Mouse (Mus musculus): ENCODE data around the gene Ghdc. TPM values are rescaled to one million over a fixed set of nuclear protein-coding genes. Genes with fewer than 3 reads are reported as not detected.

Ghdc gene
- polyA plus RNA-seq, 1 experiment: 7.7 TPM

- DNase-seq (ENCODE audit: low read depth): peak; percentile 79
- TF ChIP-seq POLR2A (IDR thresholded peaks at IDR 0.05; ENCODE audit: borderline replicate concordance, extremely low read depth, insufficient read depth, insufficient read length, poor library complexity, severe bottlenecking) (no peak), CTCF (IDR thresholded peaks at IDR 0.05; ENCODE audit: borderline replicate concordance, extremely low read depth, insufficient read depth, insufficient read length) (peak; percentile 71)
Observed at GRCm38 (mm10) chr11:100745085-100745484, 25.7 kb downstream of the Ghdc start.

GRCm38 (mm10) chr11:100741348-100741747 lies 29.4 kb downstream of the Ghdc start:
- no peak for TF ChIP-seq POLR2A (IDR thresholded peaks at IDR 0.05; ENCODE audit: borderline replicate concordance, extremely low read depth, insufficient read depth, insufficient read length, poor library complexity, severe bottlenecking)
- TF ChIP-seq CTCF (IDR thresholded peaks at IDR 0.05; ENCODE audit: borderline replicate concordance, extremely low read depth, insufficient read depth, insufficient read length): no peak
- no peak for DNase-seq (ENCODE audit: low read depth)

GRCm38 (mm10) chr11:100738749-100739148 lies 32.0 kb downstream of the Ghdc start:
- TF ChIP-seq CTCF (IDR thresholded peaks at IDR 0.05; ENCODE audit: borderline replicate concordance, extremely low read depth, insufficient read depth, insufficient read length): no peak
- no peak for TF ChIP-seq POLR2A (IDR thresholded peaks at IDR 0.05; ENCODE audit: borderline replicate concordance, extremely low read depth, insufficient read depth, insufficient read length, poor library complexity, severe bottlenecking)
- no peak for DNase-seq (ENCODE audit: low read depth)

- peak; percentile 100 for DNase-seq (ENCODE audit: low read depth)
- TF ChIP-seq CTCF (IDR thresholded peaks at IDR 0.05; ENCODE audit: borderline replicate concordance, extremely low read depth, insufficient read depth, insufficient read length) (no peak), POLR2A (IDR thresholded peaks at IDR 0.05; ENCODE audit: borderline replicate concordance, extremely low read depth, insufficient read depth, insufficient read length, poor library complexity, severe bottlenecking) (peak; percentile 26; the same call in 1 of the 2 replicates)
Observed at GRCm38 (mm10) chr11:100738066-100738604, 32.6 kb downstream of the Ghdc start, which contains the start of gene Rab5c. TSS of gene Rab5c (minus strand) at chr11:100738215.

- TF ChIP-seq CTCF (IDR thresholded peaks at IDR 0.05; ENCODE audit: borderline replicate concordance, extremely low read depth, insufficient read depth, insufficient read length) (no peak), POLR2A (IDR thresholded peaks at IDR 0.05; ENCODE audit: borderline replicate concordance, extremely low read depth, insufficient read depth, insufficient read length, poor library complexity, severe bottlenecking) (no peak)
- DNase-seq (ENCODE audit: low read depth): no peak
Observed at GRCm38 (mm10) chr11:100737105-100737733, 33.5 kb downstream of the Ghdc start.

- TF ChIP-seq CTCF (IDR thresholded peaks at IDR 0.05; ENCODE audit: borderline replicate concordance, extremely low read depth, insufficient read depth, insufficient read length): no peak
- TF ChIP-seq POLR2A (IDR thresholded peaks at IDR 0.05; ENCODE audit: borderline replicate concordance, extremely low read depth, insufficient read depth, insufficient read length, poor library complexity, severe bottlenecking): no peak
- DNase-seq (ENCODE audit: low read depth): no peak
Observed at GRCm38 (mm10) chr11:100736746-100737080, 34.0 kb downstream of the Ghdc start.

- DNase-seq (ENCODE audit: low read depth): no peak
- no peak for TF ChIP-seq POLR2A (IDR thresholded peaks at IDR 0.05; ENCODE audit: borderline replicate concordance, extremely low read depth, insufficient read depth, insufficient read length, poor library complexity, severe bottlenecking)
- TF ChIP-seq CTCF (IDR thresholded peaks at IDR 0.05; ENCODE audit: borderline replicate concordance, extremely low read depth, insufficient read depth, insufficient read length): no peak
Observed at GRCm38 (mm10) chr11:100735954-100736745, 34.6 kb downstream of the Ghdc start.

GRCm38 (mm10) chr11:100735134-100735865 lies 35.5 kb downstream of the Ghdc start:
- no peak for DNase-seq (ENCODE audit: low read depth)
- TF ChIP-seq CTCF (IDR thresholded peaks at IDR 0.05; ENCODE audit: borderline replicate concordance, extremely low read depth, insufficient read depth, insufficient read length) (no peak), POLR2A (IDR thresholded peaks at IDR 0.05; ENCODE audit: borderline replicate concordance, extremely low read depth, insufficient read depth, insufficient read length, poor library complexity, severe bottlenecking) (no peak)

- TF ChIP-seq POLR2A (IDR thresholded peaks at IDR 0.05; ENCODE audit: borderline replicate concordance, extremely low read depth, insufficient read depth, insufficient read length, poor library complexity, severe bottlenecking) (no peak), CTCF (IDR thresholded peaks at IDR 0.05; ENCODE audit: borderline replicate concordance, extremely low read depth, insufficient read depth, insufficient read length) (no peak)
- no peak for DNase-seq (ENCODE audit: low read depth)
Observed at GRCm38 (mm10) chr11:100730477-100731205, 40.1 kb downstream of the Ghdc start.

- DNase-seq (ENCODE audit: low read depth): no peak
- TF ChIP-seq CTCF (IDR thresholded peaks at IDR 0.05; ENCODE audit: borderline replicate concordance, extremely low read depth, insufficient read depth, insufficient read length): no peak
- no peak for TF ChIP-seq POLR2A (IDR thresholded peaks at IDR 0.05; ENCODE audit: borderline replicate concordance, extremely low read depth, insufficient read depth, insufficient read length, poor library complexity, severe bottlenecking)
Observed at GRCm38 (mm10) chr11:100729976-100730375, 40.8 kb downstream of the Ghdc start.

All from brain, embryonic 14.5 days (tissue).